Mouse (Mus musculus): ENCODE measurements around the gene Gm20388. TPM values are rescaled to one million over a fixed set of nuclear protein-coding genes. Genes with fewer than 3 reads are reported as not detected.

The Gm20388 gene
- total RNA-seq, 2 experiments from 2014 or later, result 2.4 to 2.6 TPM

DNA sequence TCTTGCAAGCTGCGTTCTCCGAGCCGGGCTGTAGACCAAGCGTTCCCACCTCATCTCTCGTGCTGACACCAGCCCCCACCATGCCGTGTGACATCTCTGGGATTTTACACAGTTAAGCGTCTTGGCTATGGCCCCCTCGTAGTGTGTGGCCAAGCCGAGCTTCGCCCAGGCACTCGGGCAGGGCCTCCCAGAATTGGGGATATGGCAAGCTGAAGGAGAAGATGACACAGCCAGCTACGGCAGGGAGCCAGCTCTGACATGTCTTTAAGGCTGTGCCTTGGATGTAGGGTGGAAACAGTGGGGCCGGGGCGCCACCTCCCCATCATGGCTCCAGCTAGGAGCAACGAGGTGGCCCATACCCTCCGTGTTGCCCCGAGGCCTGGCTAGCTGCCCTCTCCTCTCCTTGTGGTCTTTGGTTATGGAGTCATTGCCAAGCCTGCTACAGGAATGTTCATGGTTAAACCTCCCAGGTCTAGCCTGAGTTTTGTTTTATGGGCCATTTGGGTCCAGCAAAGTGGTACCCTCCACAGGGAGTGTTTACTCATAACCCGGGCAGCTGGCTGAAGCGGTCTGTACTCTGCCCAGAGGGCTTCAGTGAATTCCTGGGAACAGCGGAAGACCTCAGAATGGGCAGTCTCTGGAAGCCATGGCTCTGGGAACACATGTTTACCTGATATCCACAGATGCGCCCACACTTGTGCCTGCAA is 406.6 kb downstream of the Gm20388 start:
- no peak for TF ChIP-seq CTCF (IDR thresholded peaks at IDR 0.05)
- H3K27ac ChIP-seq, result no peak overlapping the region
- intact Hi-C loops (cut with DNase I), result no loop called here
- H3K4me3 ChIP-seq, result no peak overlapping the region
- no peak for DNase-seq (ENCODE audit: extremely low spot score in 1 of 2, low spot score in 2 of 2)

DNA sequence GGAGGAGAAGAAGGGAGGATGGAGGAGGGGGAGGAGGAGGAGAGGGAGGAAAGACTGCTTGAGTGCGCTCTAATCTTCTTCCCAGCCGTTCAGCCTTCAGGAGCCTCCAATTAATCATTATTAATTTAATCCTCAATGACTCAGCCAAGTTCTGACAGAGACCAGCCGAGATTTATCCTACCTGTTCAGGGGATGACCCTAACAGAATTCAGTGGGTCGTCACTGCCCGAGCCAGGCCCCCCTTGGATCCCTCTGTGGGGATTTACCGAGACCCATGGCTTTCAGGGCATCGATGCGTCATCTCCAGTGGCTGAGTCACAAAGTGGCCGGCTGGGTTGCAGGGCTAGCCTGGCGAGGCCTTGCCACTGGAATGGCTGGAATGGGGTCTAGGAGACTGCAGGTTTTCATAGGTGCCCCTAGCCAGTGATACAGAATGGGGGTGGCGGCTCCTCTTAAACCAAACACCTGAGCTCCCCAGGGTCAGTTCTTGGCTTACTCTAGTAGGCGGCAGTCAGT is 407.9 kb downstream of the Gm20388 start:
- no peak for DNase-seq (ENCODE audit: extremely low spot score in 1 of 2, low spot score in 2 of 2)
- TF ChIP-seq CTCF (IDR thresholded peaks at IDR 0.05), result no peak
- H3K27ac ChIP-seq, result no peak overlapping the region
- intact Hi-C loops (cut with DNase I), result loop anchor here (2.0 kb wide), 1 partner anchor 140 kb away; no protein-coding TSS in a partner anchor
- H3K4me3 ChIP-seq, result no peak overlapping the region

DNA sequence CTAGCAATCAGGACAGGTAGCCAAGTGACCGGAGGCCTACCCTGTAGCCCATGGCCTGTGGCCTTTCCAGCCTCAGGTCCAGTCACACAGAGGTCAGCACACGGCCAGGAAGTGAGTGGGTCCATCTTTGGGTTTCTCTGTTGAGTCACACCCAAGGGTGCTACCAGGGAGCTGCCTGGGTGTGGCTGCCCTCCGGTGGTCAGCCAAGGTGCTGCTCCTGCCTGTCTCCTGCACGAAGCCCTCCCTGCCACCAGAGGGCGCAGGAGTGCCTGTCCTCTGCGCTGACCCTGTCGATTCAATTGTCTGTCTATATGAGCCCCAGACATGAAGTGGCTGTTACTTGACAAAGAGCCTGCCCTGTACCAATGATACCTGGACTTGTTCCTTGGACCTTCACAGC is 408.8 kb downstream of the Gm20388 start:
- intact Hi-C loops (cut with DNase I), result loop anchor here (1.0 to 2.0 kb wide), 2 partner anchors 31 to 141 kb away; no protein-coding TSS in a partner anchor

DNA sequence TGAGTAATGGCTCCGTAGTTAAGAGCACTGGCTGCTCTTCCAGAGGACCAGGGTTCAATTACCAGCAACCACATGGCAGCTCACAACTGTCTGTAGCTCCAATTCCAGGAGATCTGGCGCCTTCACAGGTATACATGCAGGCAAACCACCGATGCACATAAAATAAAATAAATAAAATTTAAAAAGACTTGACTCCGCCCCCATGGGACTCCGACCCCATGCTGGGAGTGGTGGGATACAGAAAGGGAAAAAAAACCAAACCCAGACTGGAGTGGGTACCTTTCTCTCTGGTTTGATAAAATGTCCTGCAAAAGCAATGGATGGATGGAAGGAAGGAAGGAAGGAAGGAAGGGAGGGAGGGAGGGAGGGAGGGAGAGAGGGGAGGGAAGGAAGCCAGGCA is 409.5 kb downstream of the Gm20388 start:
- TF ChIP-seq CTCF (IDR thresholded peaks at IDR 0.05), result no peak
- Histone ChIP-seq H3K4me3 (no peak overlapping the region), H3K27ac (no peak overlapping the region)
- intact Hi-C loops (cut with DNase I), result no loop called here
- no peak for DNase-seq (ENCODE audit: extremely low spot score in 1 of 2, low spot score in 2 of 2)

More for the DNA sequence above, 408.8 kb downstream of the Gm20388 start:
- H3K27ac ChIP-seq, result no peak overlapping the region
- peak; percentile 100 for TF ChIP-seq CTCF (IDR thresholded peaks at IDR 0.05)
- DNase-seq (ENCODE audit: extremely low spot score in 1 of 2, low spot score in 2 of 2), result peak; percentile 63 to 75
- no peak overlapping the region for H3K4me3 ChIP-seq

DNA sequence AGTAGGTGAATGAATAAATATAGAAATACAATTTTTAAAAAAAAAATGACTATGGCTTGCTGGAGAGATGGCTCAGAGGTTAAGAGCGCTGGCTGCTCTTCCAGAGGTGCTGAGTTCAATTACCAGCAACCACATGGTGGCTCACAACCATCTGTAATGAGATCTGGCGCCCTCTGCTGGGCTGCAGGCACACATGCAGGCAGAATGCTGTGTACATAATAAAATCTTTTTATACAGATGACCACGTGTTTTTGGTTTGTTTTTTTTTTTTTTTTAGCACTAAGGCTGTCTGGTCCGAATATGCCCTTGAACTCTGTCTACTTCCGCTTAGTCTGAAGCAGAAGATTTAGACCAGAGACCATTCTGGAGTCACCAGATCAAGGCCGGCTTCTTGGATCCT is 411.1 kb downstream of the Gm20388 start:
- no peak for DNase-seq (ENCODE audit: extremely low spot score in 1 of 2, low spot score in 2 of 2)
- peak; percentile 56 for TF ChIP-seq CTCF (IDR thresholded peaks at IDR 0.05)
- H3K27ac ChIP-seq, result no peak overlapping the region
- intact Hi-C loops (cut with DNase I), result no loop called here
- H3K4me3 ChIP-seq, result no peak overlapping the region

DNA sequence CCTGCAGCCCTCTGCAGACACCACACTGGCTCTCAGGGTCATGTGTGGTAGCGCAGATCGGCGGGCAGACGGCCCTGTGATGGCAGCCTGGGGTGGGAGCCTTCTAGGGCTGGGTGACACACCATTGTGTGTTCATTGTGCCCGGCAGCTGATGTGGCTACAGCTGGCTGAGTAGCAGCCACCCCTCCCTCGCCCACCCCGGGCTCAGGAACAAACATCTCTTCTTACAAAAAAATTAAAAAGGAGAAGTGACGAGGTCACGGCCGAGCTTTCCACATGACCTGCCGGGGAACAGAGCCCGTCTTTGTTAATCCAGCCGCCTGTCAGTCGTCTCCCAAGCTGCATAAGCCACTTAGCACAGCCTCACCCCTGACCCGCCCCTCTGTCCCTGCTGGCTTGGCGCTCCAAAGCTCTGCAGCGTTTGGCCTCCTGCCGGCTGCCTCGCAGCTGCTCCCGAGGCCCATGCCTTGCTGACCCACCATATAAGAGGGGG is 412.4 kb downstream of the Gm20388 start:
- TF ChIP-seq CTCF (IDR thresholded peaks at IDR 0.05), result no peak; the same call in 1 of the 2 replicates
- peak overlapping the region; percentile 69 for H3K27ac ChIP-seq
- H3K4me3 ChIP-seq, result no peak overlapping the region
- peak in 1 of 2 experiments; percentile 64 for DNase-seq (ENCODE audit: extremely low spot score in 1 of 2, low spot score in 2 of 2)
- intact Hi-C loops (cut with DNase I), result no loop called here

DNA sequence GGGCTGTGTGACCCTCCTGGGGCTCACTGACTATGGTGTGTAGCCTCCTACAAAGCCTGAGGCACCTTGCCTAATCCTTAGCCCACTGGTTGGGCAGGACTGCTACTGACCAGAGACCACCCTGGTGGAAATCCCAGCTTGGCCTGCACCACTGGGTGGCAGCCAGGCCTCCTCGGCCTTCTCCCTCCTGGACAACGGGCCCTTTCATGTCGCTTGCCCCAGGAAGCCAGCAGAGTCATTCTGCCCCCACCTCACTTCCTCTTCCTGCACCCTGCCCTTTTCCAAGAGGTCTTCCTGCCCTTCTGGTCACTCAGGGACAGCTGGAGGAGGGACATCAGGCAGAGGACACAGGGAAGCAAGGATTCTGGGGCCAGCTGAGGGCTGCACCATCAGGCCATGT is 413.9 kb downstream of the Gm20388 start:
- intact Hi-C loops (cut with DNase I), result no loop called here
- Histone ChIP-seq H3K4me3 (no peak overlapping the region), H3K27ac (peak overlapping the region; percentile 69; the same call in 1 of the 2 replicates)
- peak in 1 of 2 experiments; percentile 35 for DNase-seq (ENCODE audit: extremely low spot score in 1 of 2, low spot score in 2 of 2)
- no peak; the same call in 1 of the 2 replicates for TF ChIP-seq CTCF (IDR thresholded peaks at IDR 0.05)

DNA sequence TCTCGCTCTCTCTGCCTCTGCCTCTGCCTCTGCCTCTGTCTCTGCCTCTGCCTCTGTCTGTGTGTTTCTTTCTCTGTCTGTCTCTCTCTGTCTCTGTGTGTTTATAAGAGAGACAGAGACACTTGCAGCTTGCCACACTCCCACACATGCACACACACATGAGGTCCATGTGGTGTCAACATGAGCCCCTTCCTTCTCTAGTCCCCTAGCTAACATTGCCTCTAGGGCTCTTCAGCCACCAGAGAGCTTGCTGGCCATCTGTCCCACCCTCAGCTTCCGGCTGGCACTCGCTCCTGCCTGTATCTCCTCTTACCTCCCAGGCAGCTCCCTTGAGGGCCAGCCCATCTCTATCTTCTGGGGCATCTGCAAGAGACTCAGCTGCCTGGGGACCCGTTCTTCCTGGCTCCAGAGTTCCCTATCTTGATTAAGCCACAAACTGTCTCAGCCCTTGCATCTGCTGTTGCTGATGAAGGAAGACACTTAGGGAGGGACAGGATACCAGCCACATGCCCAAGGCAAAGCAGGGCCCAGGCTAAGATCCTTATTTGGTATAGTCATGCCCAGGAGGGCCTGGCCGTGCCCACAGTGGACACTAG is 414.6 kb downstream of the Gm20388 start:
- intact Hi-C loops (cut with DNase I), result loop anchor here (5.0 kb wide), 1 partner anchor 212 kb away; no protein-coding TSS in a partner anchor
- no peak overlapping the region; the same call in 1 of the 2 replicates for H3K27ac ChIP-seq
- TF ChIP-seq CTCF (IDR thresholded peaks at IDR 0.05), result no peak
- H3K4me3 ChIP-seq, result no peak overlapping the region
- DNase-seq (ENCODE audit: extremely low spot score in 1 of 2, low spot score in 2 of 2), result no peak

DNA sequence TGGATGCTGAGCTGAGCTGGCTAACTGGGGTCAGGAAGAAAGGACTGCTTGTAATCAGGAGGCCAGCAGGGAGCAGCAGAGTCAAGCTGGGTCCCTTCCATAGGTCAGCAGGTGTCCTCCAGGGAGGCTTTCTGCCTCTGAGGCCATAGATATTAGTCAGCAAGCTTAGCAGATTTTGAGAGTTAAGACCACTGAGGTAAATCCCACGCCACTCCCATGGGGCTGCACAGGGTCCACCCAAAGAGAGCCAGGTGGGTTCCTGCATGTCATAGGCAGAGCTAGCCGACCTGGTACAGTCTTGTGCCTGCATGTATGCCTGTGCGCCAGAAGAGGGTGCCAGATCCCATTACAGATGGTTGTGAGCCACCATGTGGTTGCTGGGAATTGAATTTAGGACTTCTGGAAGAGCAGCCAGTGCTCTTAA is 416.5 kb downstream of the Gm20388 start:
- H3K27ac ChIP-seq, result no peak overlapping the region
- TF ChIP-seq CTCF (IDR thresholded peaks at IDR 0.05), result peak; percentile 29
- intact Hi-C loops (cut with DNase I), result loop anchor here (5.0 kb wide), 1 partner anchor 210 kb away; no protein-coding TSS in a partner anchor
- DNase-seq (ENCODE audit: extremely low spot score in 1 of 2, low spot score in 2 of 2), result no peak
- H3K4me3 ChIP-seq, result no peak overlapping the region

DNA sequence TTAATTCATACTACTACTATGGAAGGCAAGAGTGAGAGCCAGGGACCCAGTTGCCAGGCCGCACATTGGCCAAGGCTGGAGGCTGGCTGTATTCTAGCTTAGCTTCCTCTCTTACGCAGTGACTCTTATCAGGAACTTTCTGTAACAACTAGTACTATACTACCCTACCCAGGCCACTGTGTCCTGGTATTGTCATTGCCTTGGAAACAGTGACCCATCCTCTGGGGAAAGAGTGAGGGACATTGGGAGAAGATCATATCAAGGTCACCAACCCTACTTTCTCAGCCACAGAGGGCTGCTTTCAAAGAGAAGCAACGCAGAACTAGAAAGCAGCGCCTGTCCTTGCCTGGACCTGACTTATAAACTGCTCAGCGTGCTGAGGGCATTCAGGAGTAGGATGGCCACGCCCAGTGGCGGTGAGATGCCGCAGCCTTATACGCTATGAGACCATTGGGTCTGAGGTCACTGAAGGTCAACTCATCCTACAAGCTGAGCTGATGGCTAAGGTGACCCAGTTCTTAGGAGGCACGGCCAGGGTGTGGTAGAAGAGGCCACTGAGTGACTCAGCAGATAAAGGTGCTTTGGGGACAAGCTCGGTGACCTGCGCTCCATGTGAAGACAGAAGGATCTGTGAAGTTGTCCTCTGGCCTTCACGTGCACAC is 417.9 kb downstream of the Gm20388 start:
- Histone ChIP-seq H3K27ac (no peak overlapping the region), H3K4me3 (no peak overlapping the region)
- no peak for DNase-seq (ENCODE audit: extremely low spot score in 1 of 2, low spot score in 2 of 2)
- TF ChIP-seq CTCF (IDR thresholded peaks at IDR 0.05), result no peak
- intact Hi-C loops (cut with DNase I), result loop anchor here (5.0 kb wide), 1 partner anchor 209 kb away; no protein-coding TSS in a partner anchor

DNA sequence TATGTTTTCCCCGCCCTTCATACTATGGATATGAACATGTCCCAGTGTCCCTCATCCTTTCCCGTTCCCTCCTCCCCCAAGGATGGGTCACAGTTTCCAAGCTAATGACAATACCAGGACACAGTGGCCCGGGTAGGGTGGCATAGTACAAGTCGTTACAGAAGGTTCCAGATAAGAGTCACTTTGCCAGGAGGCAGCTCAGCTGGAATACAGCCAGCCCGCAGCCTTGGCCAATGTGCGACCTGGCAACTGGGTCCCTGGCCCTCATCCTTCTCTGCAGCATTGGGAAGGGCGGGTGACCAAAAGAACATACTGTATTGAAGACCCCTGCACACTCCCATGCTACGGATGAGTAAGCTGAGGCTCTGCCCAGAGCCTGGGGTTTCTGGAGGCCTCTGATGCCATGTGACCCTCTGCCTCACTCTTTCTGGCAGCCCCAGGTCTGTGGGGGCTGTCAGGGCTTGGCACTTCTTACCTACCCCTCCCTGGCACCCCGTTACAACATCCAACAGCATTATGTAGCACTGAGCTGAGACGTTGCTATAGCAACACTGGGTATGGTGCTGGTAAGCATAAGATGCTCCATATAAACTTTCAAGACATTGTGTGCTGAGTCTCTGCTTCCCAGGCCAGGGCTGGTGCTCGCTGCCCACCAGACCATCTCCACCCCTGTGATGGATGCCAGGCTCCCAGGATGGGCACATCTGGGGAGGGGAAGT is 418.5 kb downstream of the Gm20388 start:
- intact Hi-C loops (cut with DNase I), result loop anchor here (5.0 kb wide), 1 partner anchor 208 kb away; no protein-coding TSS in a partner anchor
- no peak for TF ChIP-seq CTCF (IDR thresholded peaks at IDR 0.05)
- DNase-seq (ENCODE audit: extremely low spot score in 1 of 2, low spot score in 2 of 2), result peak in 1 of 2 experiments; percentile 35
- Histone ChIP-seq H3K4me3 (no peak overlapping the region), H3K27ac (no peak overlapping the region)
